Mouse (Mus musculus) right cerebral cortex, postnatal 4 days (tissue): ENCODE results near the gene Eif2ak3.

Source experiments
- DNase-seq: peaks from one replicate; pipeline ENCODE4 v3.0.0-alpha.2; 2022

Eif2ak3 gene

DNA sequence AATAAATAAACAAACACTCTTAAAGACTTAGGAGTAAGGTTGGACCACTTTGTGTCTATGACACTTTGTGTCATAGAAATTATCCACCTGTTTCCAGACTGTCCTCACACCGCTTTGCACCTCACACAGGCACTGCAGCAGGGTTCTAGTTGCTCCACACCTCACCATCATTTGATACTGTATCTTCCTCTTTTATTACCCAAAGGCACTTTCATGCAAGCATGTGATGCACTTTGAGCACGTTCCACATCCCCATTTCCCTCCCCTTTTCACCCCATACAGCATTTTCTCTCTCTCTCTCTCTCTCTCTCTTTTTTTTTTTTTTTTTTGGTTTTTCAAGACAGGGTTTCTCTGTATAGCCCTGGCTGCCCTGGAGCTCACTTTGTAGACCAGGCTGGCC is 7.0 kb upstream of the Eif2ak3 start:
- no peak for DNase-seq

DNA sequence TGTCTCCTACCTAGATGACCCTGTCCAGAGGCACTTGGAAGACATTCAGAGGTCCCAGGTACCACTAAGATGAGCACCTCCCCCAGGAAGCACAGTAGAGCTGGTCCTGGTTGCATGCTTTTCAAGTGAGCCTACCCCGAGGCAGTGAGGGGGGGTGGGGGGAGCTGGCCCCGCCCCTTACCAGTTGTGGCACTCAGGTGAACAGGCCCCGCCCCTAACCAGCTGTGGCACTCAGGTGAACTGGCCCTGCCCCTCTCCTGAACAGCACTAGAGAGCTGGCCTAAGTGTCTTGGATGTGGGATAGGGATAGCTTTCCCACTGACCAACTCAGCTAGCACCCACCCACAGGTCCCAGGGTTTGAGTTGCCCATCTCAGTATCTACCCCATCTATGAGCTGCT is 5.8 kb upstream of the Eif2ak3 start:
- DNase-seq = no peak

GRCm38 (mm10) chr6:70840281-70840680 is 4.0 kb upstream of the Eif2ak3 start:
- DNase-seq = no peak

- no peak for DNase-seq
Measured at GRCm38 (mm10) chr6:70842991-70843390, 1.3 kb upstream of the Eif2ak3 start.

DNA sequence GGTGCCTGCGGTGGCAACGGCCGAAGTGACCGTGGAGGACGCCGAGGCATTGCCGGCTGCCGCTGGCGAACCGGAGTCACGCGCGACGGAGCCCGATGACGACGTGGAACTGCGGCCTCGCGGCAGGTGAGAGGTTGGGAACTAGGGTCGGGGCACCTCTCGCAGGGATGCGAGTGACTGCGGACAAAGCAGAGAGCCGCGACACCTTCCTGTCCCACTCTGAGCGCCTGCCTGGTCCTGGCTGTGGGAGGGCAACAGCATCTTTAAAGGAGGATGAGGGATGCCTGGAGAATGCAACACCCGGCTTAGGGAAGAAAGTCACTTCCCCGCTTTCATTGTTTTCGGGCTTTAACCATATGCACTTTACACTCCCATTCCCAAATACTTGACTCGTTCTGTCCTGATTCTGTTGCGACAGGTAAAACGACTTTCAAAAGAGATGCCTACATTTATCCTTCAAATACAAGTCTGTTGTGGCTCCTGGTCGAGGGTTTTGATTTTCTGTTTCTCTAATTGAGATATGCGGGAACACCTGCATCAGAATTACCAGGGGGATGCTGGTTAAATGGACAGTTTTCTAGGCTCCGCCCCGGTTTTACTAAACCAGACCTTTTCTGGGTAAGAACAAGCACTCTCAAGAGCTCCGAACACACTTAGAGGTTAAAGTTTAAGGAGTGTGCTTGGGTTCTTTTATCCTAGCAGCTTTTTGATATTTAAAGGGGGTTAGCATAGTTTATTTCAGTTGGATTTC is 756 bp downstream of the Eif2ak3 start:
- no peak for DNase-seq

- DNase-seq = no peak
Measured at GRCm38 (mm10) chr6:70847386-70847785, 3.1 kb downstream of the Eif2ak3 start.

DNA sequence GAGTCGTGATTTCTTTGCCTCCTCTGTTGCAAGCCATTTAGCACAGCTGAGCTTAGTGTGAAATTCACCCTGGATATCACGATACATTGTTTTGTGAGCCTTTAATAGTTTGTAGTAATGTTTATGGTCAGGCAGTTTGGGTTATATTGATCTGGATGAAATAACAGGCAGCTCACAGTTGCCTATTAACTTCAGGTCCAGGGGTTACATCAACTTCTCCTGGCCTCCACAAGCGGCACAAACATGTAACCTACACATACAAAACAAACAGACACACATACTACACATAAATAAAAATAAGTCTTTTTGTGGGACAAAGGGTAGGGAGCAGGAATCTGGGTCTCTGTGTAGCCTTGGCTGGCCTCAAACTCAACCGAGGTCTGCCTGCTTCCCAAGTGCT is 9.1 kb downstream of the Eif2ak3 start:
- no peak for DNase-seq

- DNase-seq = no peak
Measured at GRCm38 (mm10) chr6:70855529-70856309, 11.4 kb downstream of the Eif2ak3 start.

GRCm38 (mm10) chr6:70862726-70863125 is 18.4 kb downstream of the Eif2ak3 start:
- no peak for DNase-seq

GRCm38 (mm10) chr6:70864285-70864684 is 20.0 kb downstream of the Eif2ak3 start:
- DNase-seq = no peak

DNA sequence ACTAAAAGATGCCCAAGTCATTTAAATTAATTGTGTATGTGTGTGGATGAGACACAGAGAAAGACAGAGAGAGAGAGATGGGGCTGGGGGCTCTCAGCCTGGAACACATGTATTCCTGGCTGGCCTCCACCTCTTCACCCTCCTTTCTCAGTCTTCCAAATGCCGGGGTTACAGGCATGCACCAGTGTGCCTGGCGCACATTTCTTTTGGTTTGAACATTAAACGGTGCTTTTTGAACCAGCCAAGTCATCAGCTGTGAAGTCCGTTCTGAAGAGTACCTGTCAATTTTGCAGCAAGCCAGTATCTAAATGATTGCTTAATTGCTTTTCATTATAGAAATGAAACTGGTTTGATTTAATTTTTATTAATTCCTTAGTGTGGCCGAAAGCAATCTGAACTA is 22.4 kb downstream of the Eif2ak3 start:
- no peak for DNase-seq

GRCm38 (mm10) chr6:70867297-70867696 is 23.0 kb downstream of the Eif2ak3 start:
- DNase-seq = no peak

DNA sequence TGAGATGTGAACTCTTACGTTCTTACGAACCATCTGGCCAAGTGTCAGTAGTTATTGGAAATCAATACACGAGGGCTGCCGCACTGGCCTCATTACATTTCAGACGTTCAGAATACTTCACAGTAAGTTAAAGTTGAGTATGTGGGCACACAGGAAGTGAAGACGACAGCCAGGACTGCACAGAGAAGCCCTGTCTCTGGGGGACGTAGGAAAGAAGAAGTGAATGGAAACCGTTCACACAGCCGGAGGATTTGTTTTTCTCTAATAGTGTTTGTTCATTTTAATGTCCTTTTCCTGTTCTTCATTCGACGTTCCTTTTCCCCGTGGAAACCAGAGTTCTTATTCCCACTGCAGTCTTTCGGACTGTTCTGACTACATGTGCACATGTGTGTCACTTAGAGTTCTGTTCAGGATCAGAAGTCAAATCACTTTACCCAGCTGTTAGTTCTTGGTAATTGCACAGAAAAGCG is 27.2 kb downstream of the Eif2ak3 start:
- DNase-seq = no peak

DNA sequence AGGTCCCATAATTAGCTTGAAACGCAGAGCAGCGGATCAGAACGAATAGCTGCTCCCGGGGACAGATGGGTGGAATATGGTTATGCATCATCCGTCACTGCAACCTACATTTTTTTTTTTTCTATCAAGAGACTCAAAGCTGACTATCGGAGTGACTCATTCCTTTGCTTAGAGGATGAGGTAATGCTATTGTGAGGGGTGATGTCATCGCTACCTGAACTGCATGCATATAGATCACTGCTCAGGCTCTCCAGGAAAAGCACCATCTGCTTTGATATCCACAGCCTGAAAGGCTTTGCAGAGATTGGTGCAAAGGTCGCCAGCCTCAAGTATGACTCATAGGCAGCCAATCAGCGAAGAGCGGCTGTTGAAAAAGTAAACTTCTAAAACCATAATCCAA is 27.8 kb downstream of the Eif2ak3 start:
- no peak for DNase-seq

GRCm38 (mm10) chr6:70872570-70872969 is 28.3 kb downstream of the Eif2ak3 start:
- no peak for DNase-seq

- DNase-seq = no peak
Measured at GRCm38 (mm10) chr6:70874035-70874775, 29.9 kb downstream of the Eif2ak3 start.

DNA sequence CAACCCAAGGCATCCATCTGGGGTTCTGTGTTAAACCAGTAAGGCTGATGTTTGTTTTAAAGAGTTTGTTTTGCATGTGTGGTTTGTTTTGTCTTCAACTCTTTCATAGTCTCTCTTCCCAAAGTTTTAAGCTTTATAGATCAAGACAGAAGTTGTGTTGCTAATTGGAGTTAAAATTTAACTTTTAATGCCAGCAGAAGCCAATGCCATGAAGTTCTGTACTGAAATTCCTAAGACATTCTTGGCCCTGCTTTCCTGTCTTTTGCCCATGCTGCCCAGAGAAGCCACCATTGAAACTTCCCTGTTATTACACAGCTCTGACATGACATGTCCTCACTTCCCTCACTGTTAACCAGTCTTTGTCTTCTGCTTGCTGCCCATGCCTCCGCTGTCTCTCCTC is 30.7 kb downstream of the Eif2ak3 start:
- DNase-seq = no peak

GRCm38 (mm10) chr6:70880714-70881304 is 36.5 kb downstream of the Eif2ak3 start:
- DNase-seq = peak; percentile 74

DNA sequence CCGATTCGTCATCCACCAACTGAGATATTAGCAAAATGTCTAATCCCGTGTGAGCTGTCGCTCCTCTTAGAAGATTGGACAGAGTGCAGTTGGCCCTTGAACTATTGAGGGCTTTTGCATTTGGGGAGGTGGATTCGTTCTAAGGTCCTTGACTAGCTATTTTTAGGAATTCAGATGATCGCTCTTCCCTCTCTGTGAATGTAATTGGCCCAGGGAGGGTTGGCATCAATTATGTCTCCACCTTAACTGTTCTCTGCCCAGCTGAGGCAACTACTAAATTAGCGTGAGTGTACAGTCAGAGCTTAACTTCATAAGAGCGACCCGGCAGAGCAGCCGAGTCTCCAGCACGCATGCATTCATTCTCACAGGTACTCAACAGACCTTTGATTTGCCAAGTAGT is 43.7 kb downstream of the Eif2ak3 start:
- no peak for DNase-seq

DNA sequence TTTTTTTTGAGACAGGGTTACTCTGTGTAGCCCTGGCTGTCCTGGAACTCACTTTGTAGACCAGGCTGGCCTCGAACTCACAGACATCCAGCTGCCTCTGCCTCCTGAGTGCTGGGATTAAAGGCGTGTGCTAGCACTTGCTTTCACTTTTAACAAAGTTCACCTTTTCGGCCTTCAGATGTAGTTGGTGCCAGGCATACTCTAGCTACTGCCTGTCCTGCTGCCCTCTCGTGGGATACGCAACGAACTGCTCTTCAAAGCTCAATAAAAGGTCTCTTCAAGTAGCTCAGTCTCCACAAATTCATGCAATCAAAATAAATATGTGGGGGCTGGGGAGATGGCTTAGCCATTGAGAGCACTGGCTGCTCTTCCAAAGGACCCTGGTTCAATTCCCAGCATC is 53.9 kb downstream of the Eif2ak3 start:
- no peak for DNase-seq

GRCm38 (mm10) chr6:70899594-70900003 is 55.3 kb downstream of the Eif2ak3 start:
- no peak for DNase-seq

DNA sequence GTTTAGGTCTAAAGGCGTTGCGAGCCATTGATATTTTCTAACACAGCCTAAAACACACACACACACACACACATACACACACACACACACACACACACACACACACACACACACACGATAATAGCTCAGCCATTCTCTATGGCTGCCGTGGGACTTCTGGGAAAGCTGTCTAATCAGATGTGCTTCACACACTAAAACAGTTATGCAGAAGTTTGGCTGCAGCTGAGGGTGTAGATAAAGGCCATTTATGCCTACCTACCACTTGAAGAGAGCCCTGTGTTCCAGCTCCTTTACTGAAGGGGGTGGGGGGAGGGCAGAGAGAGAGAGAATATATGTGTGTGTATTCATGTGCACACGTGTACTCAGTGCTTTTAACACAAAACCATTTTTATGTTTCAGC is 59.4 kb downstream of the Eif2ak3 start:
- no peak for DNase-seq

- no peak for DNase-seq
Measured at GRCm38 (mm10) chr6:70909572-70909971, 65.3 kb downstream of the Eif2ak3 start.
